Mouse (Mus musculus): ENCODE measurements at regions not wholly inside any gene's neighbourhood (a gene's known extent, or its start where the extent isn't known, plus 50 kb on each side); places are given as distances from the start of the nearest gene placed in this dataset.

GRCm38 (mm10) chr11:63678382-63678905 lies 243.6 kb downstream of the Hs3st3b1 start:
- no peak for TF ChIP-seq CTCF (conservative IDR thresholded peaks at IDR 0.05; ENCODE audit: low read length)
- no peak for TF ChIP-seq NANOG (IDR thresholded peaks at IDR 0.05; ENCODE audit: borderline replicate concordance, low read length)

Measured in E14TG2a.4 (cell line).